Mouse (Mus musculus) ES-E14 (cell line): ENCODE results near the gene Inf2.

Experiments
- HCFC1 ChIP-seq: IDR thresholded peaks from 2 replicates; pipeline ENCODE4 v1.6.1; 2012; ENCODE audit warnings: low read length, inconsistent platforms, borderline replicate concordance; ENCODE audit not compliant: insufficient read depth
- MAFK ChIP-seq: IDR thresholded peaks from 2 replicates; pipeline ENCODE4 v1.6.1; 2014; ENCODE audit warnings: mild to moderate bottlenecking, low read depth, low read length, inconsistent platforms; ENCODE audit not compliant: insufficient read depth
- ZC3H11A ChIP-seq: IDR thresholded peaks from 2 replicates; pipeline ENCODE4 v1.6.1; 2012; ENCODE audit warnings: low read depth, mild to moderate bottlenecking, inconsistent platforms, low read length, borderline replicate concordance
- ZNF384 ChIP-seq: IDR thresholded peaks from 2 replicates; pipeline ENCODE4 v1.6.1; 2012; ENCODE audit warnings: low read depth, low read length, inconsistent platforms

DNA sequence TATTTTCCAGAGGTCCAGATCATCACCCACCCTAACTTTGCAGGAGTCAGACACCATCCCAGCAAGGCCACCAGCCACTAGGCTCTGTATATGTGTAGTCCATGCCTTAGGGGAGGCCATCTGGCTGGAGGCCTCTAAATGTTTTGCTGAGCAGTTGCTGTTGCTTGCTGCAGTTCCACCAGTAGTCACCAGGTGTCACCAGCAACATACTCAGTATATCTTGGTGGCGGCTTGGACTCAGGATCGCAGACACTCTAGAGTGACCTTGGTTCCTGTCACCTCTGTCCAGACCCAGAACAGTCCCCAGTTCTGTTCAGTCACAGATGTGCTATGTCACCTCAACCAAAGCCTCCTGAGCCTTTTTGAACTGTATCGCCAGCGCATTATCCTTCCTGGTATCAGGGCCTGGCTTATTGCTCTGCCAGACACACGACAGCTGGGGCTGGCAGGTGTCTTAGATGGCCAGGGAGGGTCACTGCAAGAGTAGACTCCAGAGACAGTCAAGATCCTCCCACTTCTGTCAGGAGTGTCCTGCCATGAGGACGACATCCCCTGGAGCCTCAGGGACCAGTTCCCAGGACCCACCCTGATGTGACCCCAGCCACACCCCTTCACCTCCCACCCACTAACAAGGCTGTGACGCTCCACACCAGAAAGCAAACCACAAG lies 64.7 kb downstream of the Inf2 start:
- TF ChIP-seq ZNF384 (no peak), MAFK (no peak), HCFC1 (no peak), ZC3H11A (peak; percentile 28; the same call in 1 of the 2 replicates)
